Mouse (Mus musculus): ENCODE measurements around the gene Slc25a51. TPM values are rescaled to one million over a fixed set of nuclear protein-coding genes. Genes with fewer than 3 reads are reported as not detected.

The Slc25a51 gene
- polyA plus RNA-seq, 1 experiment from 2014 or later: 71.2 TPM

- ATAC-seq (ENCODE audit: low FRiP score): no peak
Measured at GRCm38 (mm10) chr4:45422640-45423039, 14.1 kb upstream of the Slc25a51 start.

GRCm38 (mm10) chr4:45421519-45422260 is 13.1 kb upstream of the Slc25a51 start:
- H3K9me3 ChIP-seq: no peaks in the 10 kb centered on the region
- no peak overlapping the region for H3K4me3 ChIP-seq
- no peaks in the 10 kb centered on the region for H3K36me3 ChIP-seq
- H3K4me2 ChIP-seq: no peak overlapping the region
- no peak overlapping the region; the same call in 1 of the 2 replicates for H3K9ac ChIP-seq
- ATAC-seq (ENCODE audit: low FRiP score): no peak
- H3K27ac ChIP-seq: 0 out of 2 replicates have a peak overlapping the region, but pooled peaks have one; percentile 1
- H3K27me3 ChIP-seq: 0 out of 2 replicates have a peak, but pooled peaks cover 10% of the 10 kb centered on the region
- 68% methylated on average over 11 of the region's 11 CpGs for WGBS
- H3K4me1 ChIP-seq (replicated peaks): peaks cover 45% of the 10 kb centered on the region

More at GRCm38 (mm10) chr4:45422640-45423039, 14.1 kb upstream of the Slc25a51 start:
- 86% methylated on average over 10 of the region's 10 CpGs for WGBS
- Histone ChIP-seq H3K4me2 (no peak overlapping the region), H3K4me1 (replicated peaks) (peaks cover 55% of the 10 kb centered on the region), H3K36me3 (no peaks in the 10 kb centered on the region), H3K27ac (no peak overlapping the region), H3K4me3 (no peak overlapping the region), H3K27me3 (0 out of 2 replicates have a peak, but pooled peaks cover 6% of the 10 kb centered on the region), H3K9me3 (no peaks in the 10 kb centered on the region), H3K9ac (no peak overlapping the region)

- H3K36me3 ChIP-seq: no peaks in the 10 kb centered on the region
- no peaks in the 10 kb centered on the region for H3K9me3 ChIP-seq
- no peak overlapping the region for H3K9ac ChIP-seq
- no peak overlapping the region for H3K27ac ChIP-seq
- H3K27me3 ChIP-seq: 0 out of 2 replicates have a peak, but pooled peaks cover 5% of the 10 kb centered on the region
- H3K4me1 ChIP-seq (replicated peaks): peaks cover 36% of the 10 kb centered on the region
- H3K4me2 ChIP-seq: no peak overlapping the region
- H3K4me3 ChIP-seq: no peak overlapping the region
- WGBS: 39% methylated on average over 3 of the region's 3 CpGs
- no peak for ATAC-seq (ENCODE audit: low FRiP score)
Measured at GRCm38 (mm10) chr4:45420733-45421132, 12.2 kb upstream of the Slc25a51 start.

GRCm38 (mm10) chr4:45419051-45419450 is 10.5 kb upstream of the Slc25a51 start:
- WGBS: 80% methylated on average over 4 of the region's 4 CpGs
- H3K4me2 ChIP-seq: no peak overlapping the region
- no peak for ATAC-seq (ENCODE audit: low FRiP score)

GRCm38 (mm10) chr4:45418229-45418950 is 9.8 kb upstream of the Slc25a51 start:
- WGBS: 22% methylated on average over 10 of the region's 11 CpGs
- ATAC-seq (ENCODE audit: low FRiP score): peak; percentile 60; the same call in 1 of the 2 replicates
- H3K27ac ChIP-seq: no peak overlapping the region
- no peaks in the 10 kb centered on the region for H3K36me3 ChIP-seq
- peak overlapping the region; percentile 29; the same call in 1 of the 2 replicates for H3K9ac ChIP-seq
- H3K9me3 ChIP-seq: no peaks in the 10 kb centered on the region
- 0 out of 2 replicates have a peak, but pooled peaks cover 4% of the 10 kb centered on the region for H3K27me3 ChIP-seq
- peaks cover 28% of the 10 kb centered on the region for H3K4me1 ChIP-seq (replicated peaks)
- H3K4me2 ChIP-seq: peak overlapping the region; percentile 32; the same call in 1 of the 2 replicates
- no peak overlapping the region for H3K4me3 ChIP-seq

More at GRCm38 (mm10) chr4:45419051-45419450, 10.5 kb upstream of the Slc25a51 start:
- H3K4me1 ChIP-seq (replicated peaks): peaks cover 35% of the 10 kb centered on the region
- no peak overlapping the region for H3K4me3 ChIP-seq
- 0 out of 2 replicates have a peak, but pooled peaks cover 4% of the 10 kb centered on the region for H3K27me3 ChIP-seq
- H3K27ac ChIP-seq: 0 out of 2 replicates have a peak overlapping the region, but pooled peaks have one; percentile 23
- no peak overlapping the region for H3K9ac ChIP-seq
- no peaks in the 10 kb centered on the region for H3K9me3 ChIP-seq
- H3K36me3 ChIP-seq: no peaks in the 10 kb centered on the region

GRCm38 (mm10) chr4:45416314-45416713 is 7.7 kb upstream of the Slc25a51 start:
- Histone ChIP-seq H3K9ac (peak overlapping the region; percentile 29; the same call in 1 of the 2 replicates), H3K27ac (no peak overlapping the region), H3K36me3 (no peaks in the 10 kb centered on the region), H3K27me3 (peaks cover 10% of the 10 kb centered on the region; the same call in 1 of the 2 replicates), H3K4me1 (replicated peaks) (peaks cover 20% of the 10 kb centered on the region), H3K4me2 (no peak overlapping the region), H3K9me3 (no peaks in the 10 kb centered on the region), H3K4me3 (no peak overlapping the region)
- no peak for ATAC-seq (ENCODE audit: low FRiP score)
- WGBS: 75% methylated on average over 7 of the region's 7 CpGs

- H3K4me2 ChIP-seq: no peak overlapping the region
- ATAC-seq (ENCODE audit: low FRiP score): no peak
- H3K27me3 ChIP-seq: peaks cover 12% of the 10 kb centered on the region; the same call in 1 of the 2 replicates
- WGBS: 85% methylated on average over 9 of the region's 9 CpGs
- H3K36me3 ChIP-seq: no peaks in the 10 kb centered on the region
- H3K9ac ChIP-seq: no peak overlapping the region
- no peak overlapping the region for H3K4me3 ChIP-seq
- no peak overlapping the region for H3K27ac ChIP-seq
- peaks cover 17% of the 10 kb centered on the region for H3K4me1 ChIP-seq (replicated peaks)
- no peaks in the 10 kb centered on the region for H3K9me3 ChIP-seq
Measured at GRCm38 (mm10) chr4:45413674-45414338, 5.2 kb upstream of the Slc25a51 start.

- Histone ChIP-seq H3K27ac (no peak overlapping the region), H3K4me3 (no peak overlapping the region), H3K4me1 (replicated peaks) (peaks cover 9% of the 10 kb centered on the region), H3K36me3 (no peaks in the 10 kb centered on the region), H3K27me3 (peaks cover 12% of the 10 kb centered on the region; the same call in 1 of the 2 replicates), H3K4me2 (no peak overlapping the region), H3K9me3 (no peaks in the 10 kb centered on the region), H3K9ac (no peak overlapping the region)
- WGBS: 72% methylated on average over 16 of the region's 16 CpGs
- ATAC-seq (ENCODE audit: low FRiP score): no peak
Measured at GRCm38 (mm10) chr4:45412433-45413192, 4.0 kb upstream of the Slc25a51 start.

GRCm38 (mm10) chr4:45411181-45411790 is 2.7 kb upstream of the Slc25a51 start:
- ATAC-seq (ENCODE audit: low FRiP score): no peak
- 91% methylated on average over 8 of the region's 8 CpGs for WGBS
- H3K4me2 ChIP-seq: no peak overlapping the region
- no peaks in the 10 kb centered on the region for H3K9me3 ChIP-seq
- H3K27ac ChIP-seq: no peak overlapping the region
- H3K9ac ChIP-seq: no peak overlapping the region
- H3K36me3 ChIP-seq: no peaks in the 10 kb centered on the region
- H3K4me1 ChIP-seq (replicated peaks): peaks cover 22% of the 10 kb centered on the region
- peaks cover 8% of the 10 kb centered on the region; the same call in 1 of the 2 replicates for H3K27me3 ChIP-seq
- H3K4me3 ChIP-seq: no peak overlapping the region

- Histone ChIP-seq H3K9ac (peak overlapping the region; percentile 97), H3K4me2 (peak overlapping the region; percentile 80), H3K9me3 (no peaks in the 10 kb centered on the region), H3K36me3 (peaks cover 3% of the 10 kb centered on the region), H3K4me1 (replicated peaks) (peaks cover 34% of the 10 kb centered on the region), H3K27me3 (peaks cover 8% of the 10 kb centered on the region; the same call in 1 of the 2 replicates), H3K27ac (peak overlapping the region; percentile 96), H3K4me3 (peak overlapping the region; percentile 94)
- WGBS: 1% methylated on average over 10 of the region's 10 CpGs
- peak; percentile 57 for ATAC-seq (ENCODE audit: low FRiP score)
Measured at GRCm38 (mm10) chr4:45409270-45409669, 704 bp upstream of the Slc25a51 start.

Measured in hindbrain, embryonic 13.5 days (tissue).